Mouse (Mus musculus) adrenal gland, adult 8-10 months (tissue): ENCODE measurements around the gene Psmc3ip. TPM values are rescaled to one million over a fixed set of nuclear protein-coding genes. Genes with fewer than 3 reads are reported as not detected.

ENCODE experiments used
- DNase-seq: peaks from one replicate; pipeline ENCODE4 v3.0.0; 2022
- microRNA-seq, 2 experiments: library from miRNA; unstranded; fragments of <30 nt; microRNA quantifications; one replicate each; pipeline ENCODE4 v1.2.0; 2022
- total RNA-seq, 4 experiments: library from RNA; stranded (reverse); gene quantifications; 2 replicates each; pipeline ENCODE4 v1.2.4; 2022

Psmc3ip gene
- total RNA-seq, 4 experiments from 2014 or later = 3.6 to 5.9 (median 4.2) TPM

- no peak for DNase-seq
These were observed 44.2 kb downstream of the Psmc3ip start for GRCm38 (mm10) chr11:101051051-101051493.

GRCm38 (mm10) chr11:101050359-101050758 lies 44.9 kb downstream of the Psmc3ip start:
- no peak for DNase-seq

GRCm38 (mm10) chr11:101047502-101047901 lies 47.7 kb downstream of the Psmc3ip start:
- no peak for DNase-seq

GRCm38 (mm10) chr11:101046440-101046839 lies 48.8 kb downstream of the Psmc3ip start:
- no peak for DNase-seq

GRCm38 (mm10) chr11:101045826-101046225 lies 49.4 kb downstream of the Psmc3ip start:
- no peak for DNase-seq

Small RNA genes lying within 50 kb of the gene (microRNA-seq; reads per million reads assigned to microRNA genes)
- 0 reads per million in 2 experiments for gene Gm27626

Other genes starting within 250 kb of the Psmc3ip start
- gene Stat5b, start 244.7 kb downstream of the Psmc3ip start, total RNA-seq = 10 to 100 TPM; 64.5 to 92.1 (median 73.7) TPM
- 10 to 100 TPM; 30.6 to 60.4 (median 41.2) TPM for gene Stat5a, start 236.1 kb downstream of the Psmc3ip start, total RNA-seq
- gene Stat3, start 155.9 kb downstream of the Psmc3ip start, total RNA-seq = 100 to 1,000 TPM in 1 of 4 experiments, 10 to 100 TPM in 3; 84.0 to 116 (median 95.7) TPM
- 100 to 1,000 TPM; 321 to 363 (median 344) TPM for gene Cavin1, start 124.5 kb downstream of the Psmc3ip start, total RNA-seq
- gene Atp6v0a1, start 86.0 kb downstream of the Psmc3ip start, total RNA-seq = 100 to 1,000 TPM; 155 to 222 (median 186) TPM
- gene Naglu, start 25.4 kb downstream of the Psmc3ip start, total RNA-seq = 10 to 100 TPM; 45.3 to 51.8 (median 49.6) TPM
- gene Hsd17b1, start 17.0 kb downstream of the Psmc3ip start, total RNA-seq = 1 to 10 TPM; 1.7 to 2.4 (median 2.0) TPM
- 100 to 1,000 TPM in 2 of 4 experiments, 10 to 100 TPM in 2; 70.8 to 104 (median 89.9) TPM for gene Coasy, start 12.9 kb downstream of the Psmc3ip start, total RNA-seq
- 10 to 100 TPM; 38.1 to 69.0 (median 47.6) TPM for gene Mlx, start 8.2 kb downstream of the Psmc3ip start, total RNA-seq
- 10 to 100 TPM; 48.0 to 56.4 (median 50.8) TPM for gene Retreg3, start 24.5 kb upstream of the Psmc3ip start, total RNA-seq
- 10 to 100 TPM; 34.2 to 43.3 (median 36.8) TPM for gene Tubg1, start 24.5 kb upstream of the Psmc3ip start, total RNA-seq
- gene Tubg2, start 60.5 kb upstream of the Psmc3ip start, total RNA-seq = 10 to 100 TPM in 2 of 4 experiments, 1 to 10 TPM in 2; 6.1 to 11.1 (median 9.9) TPM
- gene Cntnap1, start 75.1 kb upstream of the Psmc3ip start, total RNA-seq = 1 to 10 TPM; 5.7 to 7.4 (median 6.4) TPM
- 10 to 100 TPM; 26.9 to 44.3 (median 30.4) TPM for gene Plekhh3, start 75.9 kb upstream of the Psmc3ip start, total RNA-seq
- under 1 TPM; 0.15 to 0.70 (median 0.36) TPM for gene Ccr10, start 80.0 kb upstream of the Psmc3ip start, total RNA-seq
- 10 to 100 TPM; 39.9 to 59.3 (median 47.7) TPM for gene Ezh1, start 131.0 kb upstream of the Psmc3ip start, total RNA-seq
- gene Ramp2, start 150.6 kb upstream of the Psmc3ip start, total RNA-seq = 10 to 100 TPM; 26.3 to 56.5 (median 40.7) TPM
- 100 to 1,000 TPM; 109 to 120 (median 113) TPM for gene Vps25, start 158.3 kb upstream of the Psmc3ip start, total RNA-seq
- 1 to 10 TPM; 2.8 to 6.7 (median 4.9) TPM for gene Wnk4, start 165.1 kb upstream of the Psmc3ip start, total RNA-seq
- under 1 TPM; 0.40 to 0.62 (median 0.57) TPM for gene Cntd1, start 183.6 kb upstream of the Psmc3ip start, total RNA-seq
- gene Coa3, start 183.7 kb upstream of the Psmc3ip start, total RNA-seq = 10 to 100 TPM; 67.9 to 76.1 (median 74.4) TPM
- 100 to 1,000 TPM; 161 to 204 (median 178) TPM for gene Becn1, start 206.8 kb upstream of the Psmc3ip start, total RNA-seq
- gene Psme3, start 220.8 kb upstream of the Psmc3ip start, total RNA-seq = 100 to 1,000 TPM; 120 to 143 (median 125) TPM
- 1 to 10 TPM; 4.9 to 10.0 (median 6.8) TPM for gene Aoc2, start 229.6 kb upstream of the Psmc3ip start, total RNA-seq
- 100 to 1,000 TPM in 1 of 4 experiments, 10 to 100 TPM in 3; 22.9 to 107 (median 42.7) TPM for gene Aoc3, start 235.2 kb upstream of the Psmc3ip start, total RNA-seq